Mouse (Mus musculus): ENCODE measurements around the gene Mia2. TPM values are rescaled to one million over a fixed set of nuclear protein-coding genes. Genes with fewer than 3 reads are reported as not detected.

The Mia2 gene
- total and polyA plus RNA-seq, 3 experiments, result 31.8 to 106 (median 90.9) TPM

DNA sequence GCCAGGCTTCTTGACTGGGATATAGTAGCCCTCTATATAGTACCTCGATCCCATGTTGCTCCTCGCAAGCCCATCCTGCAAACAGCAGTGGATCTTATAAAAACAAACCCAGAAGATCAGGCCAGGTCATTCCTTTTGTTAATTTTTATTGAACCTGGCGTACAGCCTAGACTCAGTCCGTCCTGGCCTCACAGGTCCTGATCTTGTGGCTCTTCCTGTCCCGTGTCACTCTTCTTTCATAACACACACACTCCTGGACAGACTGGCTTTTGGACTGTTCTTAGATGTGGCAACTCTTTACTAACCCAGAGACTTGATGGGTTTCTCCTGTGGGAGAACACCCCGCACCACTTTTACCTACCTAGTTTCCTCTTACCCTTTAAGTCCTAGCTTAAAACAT, 10.3 kb downstream of the Mia2 start:
- H3K79me2 ChIP-seq (replicated peaks; ENCODE audit: control insufficient read depth, insufficient read depth, low read length), result no peaks in the 10 kb centered on the region
- intact Hi-C loops (cut with DNase I), result no loop called here
- H3K27ac ChIP-seq, result no peak overlapping the region
- TF ChIP-seq EP300 (IDR thresholded peaks at IDR 0.05; ENCODE audit: insufficient read depth, low read depth, low read length) (no peak), POLR2A (IDR thresholded peaks at IDR 0.05; ENCODE audit: insufficient read depth, low read depth, low read length) (no peak), CTCF (IDR thresholded peaks at IDR 0.05) (no peak)
- H3K4me3 ChIP-seq, result no peak overlapping the region
- no peaks in the 10 kb centered on the region for H3K27me3 ChIP-seq (ENCODE audit: control insufficient read depth, insufficient read depth, low read length)
- no peaks in the 10 kb centered on the region for H3K4me1 ChIP-seq (ENCODE audit: control insufficient read depth, insufficient read depth, low read length)
- H3K36me3 ChIP-seq (ENCODE audit: control insufficient read depth, insufficient read depth, low read length), result no peaks in the 10 kb centered on the region
- WGBS, result 59% methylated on average over 6 of the region's 6 CpGs
- DNase-seq, result no peak
- H3K9ac ChIP-seq (ENCODE audit: low read depth, low read length), result no peak overlapping the region

- Histone ChIP-seq H3K4me1 (ENCODE audit: control insufficient read depth, insufficient read depth, low read length) (no peaks in the 10 kb centered on the region), H3K4me3 (no peak overlapping the region), H3K36me3 (ENCODE audit: control insufficient read depth, insufficient read depth, low read length) (no peaks in the 10 kb centered on the region), H3K27me3 (ENCODE audit: control insufficient read depth, insufficient read depth, low read length) (no peaks in the 10 kb centered on the region), H3K9ac (ENCODE audit: low read depth, low read length) (no peak overlapping the region), H3K79me2 (replicated peaks; ENCODE audit: control insufficient read depth, insufficient read depth, low read length) (no peaks in the 10 kb centered on the region), H3K27ac (no peak overlapping the region)
- no peak for DNase-seq
- WGBS, result 69% methylated on average over 5 of the region's 5 CpGs
- intact Hi-C loops (cut with DNase I), result no loop called here
- TF ChIP-seq CTCF (IDR thresholded peaks at IDR 0.05), result no peak
- no peak for TF ChIP-seq EP300 (IDR thresholded peaks at IDR 0.05; ENCODE audit: insufficient read depth, low read depth, low read length)
- TF ChIP-seq POLR2A (IDR thresholded peaks at IDR 0.05; ENCODE audit: insufficient read depth, low read depth, low read length), result no peak
Measured at GRCm38 (mm10) chr12:59106491-59106890, 10.9 kb downstream of the Mia2 start.

DNA sequence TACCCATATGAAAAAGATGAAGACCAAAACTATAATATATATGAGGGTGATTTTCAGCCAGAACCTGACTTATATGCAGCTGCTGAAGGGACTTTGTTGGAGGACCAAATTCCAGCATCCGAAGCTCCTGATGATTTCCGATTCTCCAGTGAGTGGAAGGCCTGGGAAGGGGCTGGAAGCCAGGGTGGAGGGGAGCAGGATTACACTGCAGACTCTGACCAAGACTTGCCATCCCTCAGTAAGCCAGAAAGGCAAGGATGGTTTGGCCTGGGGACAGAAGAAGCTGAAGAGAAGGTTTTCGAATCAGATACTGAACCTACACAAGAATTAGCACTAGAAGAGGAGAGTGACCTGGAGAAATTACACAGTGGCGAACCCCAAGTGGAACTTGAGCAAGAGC, 12.3 kb downstream of the Mia2 start:
- DNase-seq, result no peak
- intact Hi-C loops (cut with DNase I), result no loop called here
- Histone ChIP-seq H3K4me1 (ENCODE audit: control insufficient read depth, insufficient read depth, low read length) (no peaks in the 10 kb centered on the region), H3K36me3 (ENCODE audit: control insufficient read depth, insufficient read depth, low read length) (no peaks in the 10 kb centered on the region), H3K9ac (ENCODE audit: low read depth, low read length) (no peak overlapping the region), H3K27ac (no peak overlapping the region), H3K27me3 (ENCODE audit: control insufficient read depth, insufficient read depth, low read length) (no peaks in the 10 kb centered on the region), H3K79me2 (replicated peaks; ENCODE audit: control insufficient read depth, insufficient read depth, low read length) (no peaks in the 10 kb centered on the region), H3K4me3 (no peak overlapping the region)
- 80% methylated on average over 4 of the region's 4 CpGs for WGBS
- no peak for TF ChIP-seq EP300 (IDR thresholded peaks at IDR 0.05; ENCODE audit: insufficient read depth, low read depth, low read length)
- TF ChIP-seq CTCF (IDR thresholded peaks at IDR 0.05), result no peak
- no peak for TF ChIP-seq POLR2A (IDR thresholded peaks at IDR 0.05; ENCODE audit: insufficient read depth, low read depth, low read length)

- no peaks in the 10 kb centered on the region for H3K4me1 ChIP-seq (ENCODE audit: control insufficient read depth, insufficient read depth, low read length)
- DNase-seq, result no peak
- no peaks in the 10 kb centered on the region for H3K79me2 ChIP-seq (replicated peaks; ENCODE audit: control insufficient read depth, insufficient read depth, low read length)
- no peak overlapping the region for H3K9ac ChIP-seq (ENCODE audit: low read depth, low read length)
- no peak overlapping the region for H3K4me3 ChIP-seq
- H3K36me3 ChIP-seq (ENCODE audit: control insufficient read depth, insufficient read depth, low read length), result no peaks in the 10 kb centered on the region
- no peak overlapping the region for H3K27ac ChIP-seq
- intact Hi-C loops (cut with DNase I), result no loop called here
- no peaks in the 10 kb centered on the region for H3K27me3 ChIP-seq (ENCODE audit: control insufficient read depth, insufficient read depth, low read length)
- TF ChIP-seq CTCF (IDR thresholded peaks at IDR 0.05), result no peak
- no peak for TF ChIP-seq EP300 (IDR thresholded peaks at IDR 0.05; ENCODE audit: insufficient read depth, low read depth, low read length)
- no peak for TF ChIP-seq POLR2A (IDR thresholded peaks at IDR 0.05; ENCODE audit: insufficient read depth, low read depth, low read length)
- WGBS, result 35% methylated on average over 3 of the region's 3 CpGs
Measured at GRCm38 (mm10) chr12:59117184-59117583, 21.6 kb downstream of the Mia2 start.

DNA sequence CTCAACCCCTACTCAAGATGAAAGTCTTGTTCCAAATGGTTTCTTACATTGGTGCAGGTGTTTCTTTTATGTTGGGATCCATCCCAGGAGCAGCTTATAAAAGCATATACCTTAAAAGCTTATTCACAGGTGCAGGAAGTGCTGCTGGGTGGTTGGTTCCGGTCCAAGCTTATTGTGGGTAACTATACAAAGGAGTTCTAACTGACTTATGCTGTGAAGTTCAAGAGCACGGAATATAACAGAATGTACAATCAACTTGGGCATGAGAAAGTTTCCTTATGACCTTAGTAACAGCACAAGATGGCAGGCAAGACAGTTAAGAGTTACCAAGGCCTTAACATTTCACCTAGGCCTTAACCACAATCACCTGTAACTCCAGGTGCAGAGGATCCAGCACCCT, 29.8 kb downstream of the Mia2 start:
- Histone ChIP-seq H3K79me2 (replicated peaks; ENCODE audit: control insufficient read depth, insufficient read depth, low read length) (no peaks in the 10 kb centered on the region), H3K9ac (ENCODE audit: low read depth, low read length) (no peak overlapping the region), H3K27ac (no peak overlapping the region), H3K36me3 (ENCODE audit: control insufficient read depth, insufficient read depth, low read length) (no peaks in the 10 kb centered on the region), H3K4me3 (no peak overlapping the region), H3K27me3 (ENCODE audit: control insufficient read depth, insufficient read depth, low read length) (no peaks in the 10 kb centered on the region), H3K4me1 (ENCODE audit: control insufficient read depth, insufficient read depth, low read length) (peaks cover 2% of the 10 kb centered on the region)
- no peak for DNase-seq
- WGBS, result 77% methylated on average over 2 of the region's 2 CpGs
- intact Hi-C loops (cut with DNase I), result no loop called here
- TF ChIP-seq CTCF (IDR thresholded peaks at IDR 0.05) (no peak), EP300 (IDR thresholded peaks at IDR 0.05; ENCODE audit: insufficient read depth, low read depth, low read length) (no peak), POLR2A (IDR thresholded peaks at IDR 0.05; ENCODE audit: insufficient read depth, low read depth, low read length) (no peak)

- intact Hi-C loops (cut with DNase I), result no loop called here
- no peak for TF ChIP-seq CTCF (IDR thresholded peaks at IDR 0.05)
- no peak for TF ChIP-seq EP300 (IDR thresholded peaks at IDR 0.05; ENCODE audit: insufficient read depth, low read depth, low read length)
- Histone ChIP-seq H3K4me3 (no peak overlapping the region), H3K9ac (ENCODE audit: low read depth, low read length) (no peak overlapping the region), H3K27ac (no peak overlapping the region; the same call in 1 of the 2 replicates), H3K27me3 (ENCODE audit: control insufficient read depth, insufficient read depth, low read length) (no peaks in the 10 kb centered on the region), H3K4me1 (ENCODE audit: control insufficient read depth, insufficient read depth, low read length) (peaks cover 6% of the 10 kb centered on the region), H3K36me3 (ENCODE audit: control insufficient read depth, insufficient read depth, low read length) (peaks cover 5% of the 10 kb centered on the region), H3K79me2 (replicated peaks; ENCODE audit: control insufficient read depth, insufficient read depth, low read length) (no peaks in the 10 kb centered on the region)
- WGBS, result 85% methylated on average over 10 of the region's 10 CpGs
- no peak for DNase-seq
Measured at GRCm38 (mm10) chr12:59128501-59128900, 32.9 kb downstream of the Mia2 start.

All from heart, adult 2 months (tissue).